Mouse (Mus musculus) adrenal gland, postnatal 36 days (tissue): Measurements from ENCODE around the gene Ndufv2. TPM values are rescaled to one million over a fixed set of nuclear protein-coding genes. Genes with fewer than 3 reads are reported as not detected.

Source experiments
- total RNA-seq, 2 experiments: library from RNA; stranded (reverse); gene quantifications; 2 replicates each; pipeline ENCODE4 v1.2.3; 2021

Ndufv2 gene
- total RNA-seq, 2 experiments from 2014 or later, result 368 to 381 TPM

Other genes with a start within 250 kb of the Ndufv2 start
- 10 to 100 TPM; 41.4 to 61.4 TPM for gene Ralbp1, start 215.8 kb downstream of the Ndufv2 start, total RNA-seq
- 100 to 1,000 TPM; 111 to 124 TPM for gene Twsg1, start 150.3 kb downstream of the Ndufv2 start, total RNA-seq
- 10 to 100 TPM; 28.9 to 29.3 TPM for gene Ankrd12, start 24.5 kb downstream of the Ndufv2 start, total RNA-seq
- 10 to 100 TPM; 31.8 to 35.5 TPM for gene Washc1, start 10.0 kb upstream of the Ndufv2 start, total RNA-seq
- gene Ddx11, start 22.0 kb upstream of the Ndufv2 start, total RNA-seq, result 1 to 10 TPM; 4.3 to 6.4 TPM